Mouse (Mus musculus): ENCODE measurements around the gene P2ry12.

The P2ry12 gene

GRCm38 (mm10) chr3:59262704-59263103 lies at the start of gene P2ry12:
P2ry12 (minus strand) TSS chr3:59262871.
- DNase-seq (ENCODE audit: low read depth, low spot score) = no peak

GRCm38 (mm10) chr3:59305518-59305917 lies 42.8 kb upstream of the P2ry12 start:
- no peak for DNase-seq (ENCODE audit: low read depth, low spot score)

GRCm38 (mm10) chr3:59304944-59305343 lies 42.3 kb upstream of the P2ry12 start:
- DNase-seq (ENCODE audit: low read depth, low spot score) = peak; percentile 39

GRCm38 (mm10) chr3:59297653-59298052 lies 35.0 kb upstream of the P2ry12 start:
- DNase-seq (ENCODE audit: low read depth, low spot score) = no peak

- peak; percentile 96 for DNase-seq (ENCODE audit: low read depth, low spot score)
Observed at GRCm38 (mm10) chr3:59296563-59297130, 34.0 kb upstream of the P2ry12 start.

- DNase-seq (ENCODE audit: low read depth, low spot score) = peak; percentile 97
Observed at GRCm38 (mm10) chr3:59295699-59296562, 33.3 kb upstream of the P2ry12 start.

- DNase-seq (ENCODE audit: low read depth, low spot score) = no peak
Observed at GRCm38 (mm10) chr3:59293437-59294199, 30.9 kb upstream of the P2ry12 start.

GRCm38 (mm10) chr3:59290551-59290950 lies 27.9 kb upstream of the P2ry12 start:
- DNase-seq (ENCODE audit: low read depth, low spot score) = peak; percentile 98

GRCm38 (mm10) chr3:59278620-59279019 lies 15.9 kb upstream of the P2ry12 start:
- DNase-seq (ENCODE audit: low read depth, low spot score) = peak; percentile 48

GRCm38 (mm10) chr3:59278254-59278533 lies 15.5 kb upstream of the P2ry12 start:
- no peak for DNase-seq (ENCODE audit: low read depth, low spot score)

GRCm38 (mm10) chr3:59277502-59278253 lies 15.0 kb upstream of the P2ry12 start:
- no peak for DNase-seq (ENCODE audit: low read depth, low spot score)

GRCm38 (mm10) chr3:59270811-59271210 lies 8.1 kb upstream of the P2ry12 start:
- DNase-seq (ENCODE audit: low read depth, low spot score) = no peak

- DNase-seq (ENCODE audit: low read depth, low spot score) = no peak
Observed at GRCm38 (mm10) chr3:59263988-59264387, 1.3 kb upstream of the P2ry12 start.

GRCm38 (mm10) chr3:59263417-59263816 lies 746 bp upstream of the P2ry12 start:
- no peak for DNase-seq (ENCODE audit: low read depth, low spot score)

GRCm38 (mm10) chr3:59261709-59262472 lies 780 bp downstream of the P2ry12 start:
- DNase-seq (ENCODE audit: low read depth, low spot score) = no peak

GRCm38 (mm10) chr3:59260745-59261144 lies 1.9 kb downstream of the P2ry12 start:
- no peak for DNase-seq (ENCODE audit: low read depth, low spot score)

- DNase-seq (ENCODE audit: low read depth, low spot score) = peak; percentile 27
Observed at GRCm38 (mm10) chr3:59257740-59258664, 4.7 kb downstream of the P2ry12 start.

- peak; percentile 28 for DNase-seq (ENCODE audit: low read depth, low spot score)
Observed at GRCm38 (mm10) chr3:59250454-59250853, 12.2 kb downstream of the P2ry12 start.

GRCm38 (mm10) chr3:59248031-59248430 lies 14.6 kb downstream of the P2ry12 start:
- DNase-seq (ENCODE audit: low read depth, low spot score) = peak; percentile 23

GRCm38 (mm10) chr3:59243384-59243783 lies 19.3 kb downstream of the P2ry12 start:
- DNase-seq (ENCODE audit: low read depth, low spot score) = peak; percentile 53

Measured in 3T3-L1 (cell line).